Mouse (Mus musculus) hindbrain, embryonic 11.5 days (tissue): ENCODE measurements around the gene Grasp. TPM values are rescaled to one million over a fixed set of nuclear protein-coding genes. Genes with fewer than 3 reads are reported as not detected.

Source experiments
- ATAC-seq: fragments of 200-750 bp; cut with Nextera tagmentation; 2 replicates; pipeline ENCODE4 v1.8.0; 2017; ENCODE audit warnings: mild to moderate bottlenecking, moderate TSS enrichment, moderate library complexity; ENCODE audit not compliant: low FRiP score
- DNase-seq: peaks from one replicate; pipeline ENCODE4 v3.0.0-alpha.2; 2015; ENCODE audit warnings: low spot score
- H3K27ac ChIP-seq: fragments of 300-500 bp; sonication (generic); 2 replicates; pipeline ENCODE4 v1.5.1; 2014; ENCODE audit warnings: mild to moderate bottlenecking, low read depth, low read length
- H3K27me3 ChIP-seq: fragments of 300-500 bp; sonication (generic); 2 replicates; pipeline ENCODE4 v1.6.1; 2014; ENCODE audit warnings: mild to moderate bottlenecking, low read length, moderate library complexity, mixed read lengths; ENCODE audit not compliant: control insufficient read depth, insufficient read depth
- H3K36me3 ChIP-seq: fragments of 300-500 bp; sonication (generic); 2 replicates; pipeline ENCODE4 v1.6.1; 2014; ENCODE audit warnings: mild to moderate bottlenecking, low read length, moderate library complexity, mixed read lengths; ENCODE audit not compliant: control insufficient read depth, insufficient read depth
- H3K4me1 ChIP-seq: fragments of 300-500 bp; sonication (generic); replicated peaks from 2 replicates; pipeline ENCODE4 v1.6.1; 2014; ENCODE audit warnings: low read length, mixed read lengths; ENCODE audit not compliant: control insufficient read depth, insufficient read depth
- H3K4me2 ChIP-seq: fragments of 300-500 bp; sonication (generic); replicated peaks from 2 replicates; pipeline ENCODE4 v1.6.1; 2014; ENCODE audit warnings: mild to moderate bottlenecking, low read depth, low read length
- H3K4me3 ChIP-seq: fragments of 300-500 bp; sonication (generic); 2 replicates; pipeline ENCODE4 v1.5.1; 2014; ENCODE audit warnings: low read depth, low read length
- H3K9ac ChIP-seq: fragments of 300-500 bp; sonication (generic); 2 replicates; pipeline ENCODE4 v1.6.1; 2014; ENCODE audit warnings: low read depth, low read length
- H3K9me3 ChIP-seq: fragments of 300-500 bp; sonication (generic); 2 replicates; pipeline ENCODE4 v1.6.1; 2016; ENCODE audit warnings: low read length; ENCODE audit not compliant: control insufficient read depth
- WGBS: fragments of 180-500 bp; shearing (Covaris S2); extraction: QIAGEN DNeasy Blood & Tissue Kit; methylation state at CpG from one replicate; pipeline ENCODE4 v1.1.7; 2014; 5-methylcytosine and 5-hydroxymethylcytosine counted together
- polyA plus RNA-seq: library from polyadenylated mRNA; unstranded; fragments of >200 nt; fragmentation: Nextera tagmentation; extraction: Ambion mirVana; gene quantifications from 2 replicates; pipeline ENCODE4 v1.2.1, GENCODE M21; 2014

Grasp gene
- 4.5 and 5.0 TPM in 2 replicates for polyA plus RNA-seq

DNA sequence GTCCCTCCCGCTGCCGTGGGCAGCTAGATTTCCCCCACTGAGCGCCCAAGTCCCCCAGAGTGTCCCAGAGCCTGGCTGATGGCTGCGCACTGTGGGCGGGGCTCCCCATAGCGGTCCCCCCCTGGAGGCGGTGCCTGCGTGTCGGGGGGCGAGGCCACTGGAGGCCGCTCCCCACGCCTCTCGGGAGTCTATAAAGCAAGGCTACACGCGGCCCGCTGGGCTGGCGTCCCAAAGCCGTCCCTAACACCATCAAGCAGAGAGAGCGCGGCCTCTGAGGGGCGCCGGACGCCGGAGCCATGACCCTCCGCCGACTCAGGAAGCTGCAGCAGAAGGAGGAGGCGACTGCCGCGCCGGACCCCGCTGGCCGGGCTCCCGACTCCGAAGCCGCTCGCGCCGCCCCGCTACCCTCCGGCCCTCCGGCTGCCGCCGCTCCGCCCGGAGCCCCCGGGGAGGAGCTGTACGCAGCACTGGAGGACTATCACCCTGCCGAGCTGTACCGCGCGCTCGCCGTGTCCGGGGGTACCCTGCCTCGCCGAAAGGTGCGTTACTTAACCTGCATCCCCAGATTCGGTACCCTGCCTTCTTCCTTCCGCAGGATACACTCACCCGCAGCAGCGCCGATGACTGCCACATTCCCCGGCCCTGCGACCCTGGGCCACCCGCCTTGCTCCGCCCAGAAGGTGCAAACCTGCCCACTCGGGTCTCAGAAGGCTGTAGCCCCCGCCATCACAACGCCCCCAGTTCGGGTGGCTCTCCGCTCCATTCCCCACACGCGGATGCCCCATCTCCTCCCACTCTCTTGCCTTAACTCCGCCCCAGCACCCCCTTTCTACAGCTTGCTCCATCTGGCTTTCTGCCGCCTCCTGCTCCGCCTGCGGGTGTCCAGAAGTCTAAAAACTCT, at the start of gene Grasp:
Gene Grasp, plus strand, starts transcription at position 183 of the 901 bp plus-strand sequence.
- no peaks in the 10 kb centered on the region for H3K36me3 ChIP-seq
- H3K4me3 ChIP-seq, result peak within 1 kb of the TSS; percentile 74
- H3K9me3 ChIP-seq, result no peaks in the 10 kb centered on the region
- ATAC-seq (peak; percentile 51), DNase-seq (peak; percentile 82)
- peaks cover 15% of the 10 kb centered on the region for H3K4me1 ChIP-seq
- under 1% methylated on average over 70 of the region's 77 CpGs for WGBS
- H3K4me2 ChIP-seq, result peak within 1 kb of the TSS; percentile 98
- peak within 1 kb of the TSS; percentile 84 for H3K9ac ChIP-seq
- H3K27ac ChIP-seq, result 0 out of 2 replicates have a peak within 1 kb of the TSS, but pooled peaks have one; percentile 33
- H3K27me3 ChIP-seq, result peaks cover 3% of the 10 kb centered on the region; the same call in 1 of the 2 replicates

DNA sequence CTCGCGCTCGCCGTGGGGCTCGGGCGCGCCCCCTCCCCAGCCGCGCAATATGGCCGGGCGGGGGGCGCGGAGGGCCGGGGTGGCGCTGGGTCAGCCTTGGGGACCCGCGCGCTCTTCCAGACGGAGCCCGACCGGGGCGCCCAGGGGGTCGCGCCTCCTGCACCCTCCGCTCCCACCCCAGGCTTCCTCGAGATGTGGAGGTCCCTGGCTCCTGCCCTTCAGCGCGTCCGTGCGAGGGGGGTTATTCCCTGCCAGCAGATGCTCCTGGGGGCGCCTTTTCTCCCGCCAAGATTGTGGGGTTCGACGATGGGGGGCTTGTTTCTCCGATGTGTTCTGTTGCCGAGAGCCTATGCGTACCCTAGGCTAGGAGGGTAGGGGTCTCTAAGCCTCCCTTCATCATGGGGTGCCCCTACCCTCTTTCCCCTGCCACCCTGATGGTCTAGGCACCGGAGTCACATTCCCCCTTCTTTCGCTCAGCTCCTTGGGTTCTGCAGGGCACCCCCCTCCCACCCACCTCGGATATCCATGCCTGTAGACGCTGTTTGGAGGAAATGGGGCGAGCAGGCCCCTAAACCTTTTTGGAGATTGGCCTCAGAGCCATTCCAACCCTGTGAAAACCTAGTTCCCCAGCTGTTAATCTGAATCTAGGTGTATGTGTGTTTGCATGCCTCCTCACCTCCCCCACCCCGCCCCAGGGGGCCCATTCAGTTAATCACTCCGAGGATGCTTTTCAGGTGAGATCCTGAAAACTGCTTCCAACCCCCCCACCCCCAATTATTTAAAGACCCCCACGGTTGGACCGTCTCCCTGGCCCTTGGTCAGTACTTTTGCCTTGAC, 49.5 kb upstream of the Grasp start:
- H3K27ac ChIP-seq, result peak overlapping the region; percentile 83
- ATAC-seq (peak; percentile 50), DNase-seq (no peak)
- H3K4me2 ChIP-seq, result peak overlapping the region; percentile 92
- H3K9ac ChIP-seq, result peak overlapping the region; percentile 97
- no peaks in the 10 kb centered on the region for H3K9me3 ChIP-seq
- H3K36me3 ChIP-seq, result no peaks in the 10 kb centered on the region
- peak overlapping the region; percentile 92 for H3K4me3 ChIP-seq
- 2% methylated on average over 31 of the region's 46 CpGs for WGBS
- no peaks in the 10 kb centered on the region; the same call in 1 of the 2 replicates for H3K4me1 ChIP-seq
- no peaks in the 10 kb centered on the region for H3K27me3 ChIP-seq

DNA sequence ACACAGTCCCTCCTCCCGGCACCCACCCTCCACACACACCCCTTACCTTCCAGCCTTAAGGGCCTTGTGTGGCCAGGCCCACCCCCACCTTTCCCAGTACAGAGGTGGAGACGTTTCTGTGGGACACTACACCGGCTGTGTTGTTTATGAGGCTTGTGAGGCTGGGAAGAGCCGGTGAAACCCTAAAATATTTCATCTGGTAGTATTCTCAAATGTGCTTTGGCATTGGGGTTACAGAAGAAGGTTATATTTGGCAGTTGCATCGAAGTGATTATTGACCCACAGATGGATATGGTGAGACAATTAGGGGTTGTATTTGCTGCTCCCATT, 48.9 kb upstream of the Grasp start:
- H3K9ac ChIP-seq, result peak overlapping the region; percentile 97
- H3K27ac ChIP-seq, result no peak overlapping the region
- DNase-seq (peak; percentile 39), ATAC-seq (no peak)
- no peaks in the 10 kb centered on the region for H3K9me3 ChIP-seq
- peak overlapping the region; percentile 92 for H3K4me2 ChIP-seq
- H3K4me3 ChIP-seq, result peak overlapping the region; percentile 92
- no peaks in the 10 kb centered on the region for H3K27me3 ChIP-seq
- WGBS, result 15% methylated on average over 5 of the region's 5 CpGs
- no peaks in the 10 kb centered on the region; the same call in 1 of the 2 replicates for H3K4me1 ChIP-seq
- no peaks in the 10 kb centered on the region for H3K36me3 ChIP-seq

DNA sequence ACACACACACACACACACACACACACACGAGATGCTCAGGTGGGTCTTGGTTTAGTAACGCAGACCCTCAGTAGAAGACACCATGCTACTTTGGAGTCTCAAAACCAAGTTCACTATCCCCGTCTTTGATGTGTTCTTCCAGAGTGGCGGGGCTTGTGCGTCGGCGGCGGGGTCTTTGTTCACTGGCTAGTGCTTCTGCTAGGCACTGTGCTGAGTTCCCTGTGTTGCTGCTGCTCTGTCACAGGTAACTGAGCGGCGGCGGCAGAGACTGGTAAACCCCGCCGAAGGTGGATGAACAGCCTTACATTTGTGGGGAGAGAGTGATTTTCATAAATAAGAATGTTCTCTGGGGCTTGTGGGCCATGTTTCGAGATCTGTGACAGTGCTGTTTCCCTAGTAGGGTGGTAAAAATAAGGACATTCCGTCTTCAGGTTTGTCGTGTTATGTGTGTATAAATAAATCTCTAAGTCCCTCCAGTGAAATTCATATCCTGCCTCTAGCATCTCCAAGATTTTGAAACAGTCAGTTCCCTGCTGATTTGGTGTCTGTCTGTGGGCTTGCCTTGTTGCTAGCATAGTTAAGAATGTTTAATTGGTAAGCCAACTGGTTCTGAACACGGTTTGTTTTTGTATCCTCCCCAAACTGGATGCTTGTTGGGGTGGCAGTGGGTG, 48.2 kb upstream of the Grasp start:
- Histone ChIP-seq H3K9ac (peak overlapping the region; percentile 97), H3K4me2 (peak overlapping the region; percentile 92), H3K9me3 (no peaks in the 10 kb centered on the region), H3K27ac (peak overlapping the region; percentile 36; the same call in 1 of the 2 replicates), H3K36me3 (no peaks in the 10 kb centered on the region), H3K27me3 (no peaks in the 10 kb centered on the region), H3K4me3 (peak overlapping the region; percentile 92), H3K4me1 (no peaks in the 10 kb centered on the region; the same call in 1 of the 2 replicates)
- ATAC-seq, result no peak
- peak; percentile 40 for DNase-seq
- 30% methylated on average over 17 of the region's 17 CpGs for WGBS

DNA sequence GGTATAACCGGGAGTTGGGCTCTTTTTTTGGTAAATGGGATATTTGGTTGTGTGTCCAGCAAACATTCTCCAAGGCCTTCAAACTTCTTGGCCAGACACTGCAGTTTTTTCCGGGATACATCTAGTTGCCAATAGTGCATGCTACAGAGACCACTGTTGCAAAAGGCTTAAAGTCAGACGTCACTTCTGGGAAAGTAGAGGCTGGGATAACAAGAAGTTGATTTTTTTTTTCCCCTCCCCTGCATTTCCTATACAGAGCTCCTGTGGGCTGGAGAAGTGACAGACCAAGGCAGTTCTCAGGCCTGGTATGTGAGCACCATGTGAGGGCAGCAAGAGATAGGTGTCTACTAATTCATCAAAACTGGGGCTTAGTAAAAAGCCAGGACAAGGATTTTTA, 47.7 kb upstream of the Grasp start:
- H3K4me2 ChIP-seq, result peak overlapping the region; percentile 92
- ATAC-seq (no peak), DNase-seq (no peak)
- H3K9me3 ChIP-seq, result no peaks in the 10 kb centered on the region
- H3K27ac ChIP-seq, result no peak overlapping the region
- H3K27me3 ChIP-seq, result no peaks in the 10 kb centered on the region
- H3K4me3 ChIP-seq, result peak overlapping the region; percentile 92
- H3K4me1 ChIP-seq, result no peaks in the 10 kb centered on the region; the same call in 1 of the 2 replicates
- no peaks in the 10 kb centered on the region for H3K36me3 ChIP-seq
- no peak overlapping the region; the same call in 1 of the 2 replicates for H3K9ac ChIP-seq
- 66% methylated on average over 3 of the region's 3 CpGs for WGBS

DNA sequence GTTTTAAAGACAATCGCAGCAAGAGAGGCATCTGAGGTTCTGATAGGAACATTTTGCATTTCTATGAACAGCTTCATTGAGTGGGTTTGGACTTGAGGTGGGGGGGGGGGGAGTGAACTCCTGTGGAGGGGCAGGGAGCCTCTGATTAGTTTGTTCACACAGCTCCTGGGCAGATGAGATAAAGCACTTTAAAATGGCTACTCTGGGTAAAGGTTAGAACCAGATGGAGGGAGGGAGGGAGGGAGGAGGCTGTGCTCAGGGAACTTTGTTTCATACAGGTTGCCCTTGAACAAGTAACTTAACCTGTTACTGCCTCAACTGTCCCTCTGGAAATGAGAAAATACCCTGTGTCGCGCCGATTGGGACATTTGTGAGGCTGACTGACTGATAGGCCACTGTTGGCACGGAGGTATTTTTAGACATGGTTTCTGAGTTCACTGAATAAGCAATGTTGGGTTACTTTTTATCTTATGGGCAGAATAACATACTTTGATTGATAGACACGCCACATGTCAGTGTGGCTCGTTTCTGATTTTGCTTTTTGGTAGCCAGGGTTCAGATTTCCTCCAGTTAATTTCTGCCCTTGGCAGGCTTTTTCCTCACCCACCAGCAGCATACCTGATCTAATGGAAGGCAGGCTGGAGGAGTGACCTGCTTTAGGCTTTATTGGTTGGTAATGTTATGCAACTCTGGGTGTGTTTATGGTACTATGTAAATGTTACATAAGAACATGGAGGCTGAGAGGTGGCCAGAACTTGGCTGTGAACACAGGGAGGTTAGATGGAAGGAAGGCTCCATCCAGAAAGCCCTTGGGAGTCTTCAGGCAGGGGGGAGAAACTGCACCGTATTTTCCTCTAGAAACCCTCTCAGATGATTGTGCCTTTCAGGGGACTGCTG, 46.9 kb upstream of the Grasp start:
- H3K27ac ChIP-seq, result no peak overlapping the region
- no peaks in the 10 kb centered on the region for H3K27me3 ChIP-seq
- H3K9ac ChIP-seq, result no peak overlapping the region
- no peaks in the 10 kb centered on the region for H3K36me3 ChIP-seq
- DNase-seq (no peak), ATAC-seq (no peak)
- no peak overlapping the region for H3K4me3 ChIP-seq
- H3K4me1 ChIP-seq, result no peaks in the 10 kb centered on the region; the same call in 1 of the 2 replicates
- H3K9me3 ChIP-seq, result no peaks in the 10 kb centered on the region
- WGBS, result 79% methylated on average over 8 of the region's 8 CpGs
- no peak overlapping the region for H3K4me2 ChIP-seq

DNA sequence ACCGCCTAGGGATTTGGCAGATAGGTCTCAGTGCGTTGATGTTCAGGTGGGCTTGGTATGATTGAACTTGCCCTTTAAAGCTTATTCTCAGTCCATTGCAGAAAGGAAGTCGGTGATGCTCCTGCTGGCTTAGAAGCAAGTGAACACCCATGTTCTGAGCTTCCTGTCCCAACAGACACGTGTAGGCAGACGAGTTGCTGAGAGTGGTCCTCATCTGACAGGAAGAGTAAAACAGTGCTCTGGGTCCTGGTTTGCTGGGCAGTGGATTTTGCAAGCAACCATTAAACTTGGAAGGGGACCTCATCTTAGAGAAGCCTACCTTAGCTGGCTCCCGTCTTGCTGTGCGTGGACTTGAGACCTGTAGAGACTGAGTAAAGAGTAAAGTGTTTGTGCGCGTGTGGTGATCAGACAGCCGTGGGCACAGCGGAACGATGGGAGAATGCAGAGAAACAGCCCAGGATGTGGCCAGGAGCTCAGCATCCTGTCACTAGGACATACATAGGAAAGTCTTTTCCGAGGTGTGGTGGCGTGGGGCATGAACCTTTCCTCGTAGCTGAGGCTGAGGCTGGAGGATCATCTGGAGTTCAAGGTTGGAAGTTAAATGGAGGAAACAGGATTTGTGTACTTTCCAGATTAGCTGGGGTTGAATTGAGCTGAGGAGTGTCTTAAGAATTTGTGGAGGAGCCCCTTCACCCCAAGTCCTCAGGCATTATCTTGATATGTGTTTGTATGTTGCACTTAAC, 43.5 kb upstream of the Grasp start:
- no peak overlapping the region for H3K27ac ChIP-seq
- no peaks in the 10 kb centered on the region for H3K36me3 ChIP-seq
- no peak overlapping the region for H3K9ac ChIP-seq
- ATAC-seq, result no peak
- no peak overlapping the region for H3K4me2 ChIP-seq
- no peaks in the 10 kb centered on the region for H3K9me3 ChIP-seq
- WGBS, result 80% methylated on average over 15 of the region's 15 CpGs
- no peaks in the 10 kb centered on the region for H3K27me3 ChIP-seq
- H3K4me1 ChIP-seq, result no peaks in the 10 kb centered on the region; the same call in 1 of the 2 replicates
- no peak for DNase-seq
- no peak overlapping the region for H3K4me3 ChIP-seq
